Mouse (Mus musculus): ENCODE results near the gene Cptp. TPM values are rescaled to one million over a fixed set of nuclear protein-coding genes. Genes with fewer than 3 reads are reported as not detected.

Cptp gene
- polyA plus RNA-seq, 1 experiment from 2014 or later = 18.6 TPM

Small RNA genes within 50 kb of the gene (microRNA-seq; reads per million reads assigned to microRNA genes)
- gene Gm22991 = not detected

Other genes with a start within 250 kb of the Cptp start
- 77.7 and 79.9 TPM in 2 replicates for gene Cdk11b, start 244.6 kb downstream of the Cptp start, polyA plus RNA-seq (2016; fragmentation: Nextera tagmentation; extraction: Ambion mirVana)
- gene Gm10563, start 224.0 kb downstream of the Cptp start, polyA plus RNA-seq (2016; fragmentation: Nextera tagmentation; extraction: Ambion mirVana) = not detected in 2 replicates
- gene Mmp23, start 216.1 kb downstream of the Cptp start, polyA plus RNA-seq (2016; fragmentation: Nextera tagmentation; extraction: Ambion mirVana) = 5.8 and 7.4 TPM in 2 replicates
- gene Mib2, start 200.2 kb downstream of the Cptp start, polyA plus RNA-seq (2016; fragmentation: Nextera tagmentation; extraction: Ambion mirVana) = 19.3 and 20.0 TPM in 2 replicates
- gene Fndc10, start 175.1 kb downstream of the Cptp start, polyA plus RNA-seq (2016; fragmentation: Nextera tagmentation; extraction: Ambion mirVana) = 1.5 and 1.8 TPM in 2 replicates
- 158 and 167 TPM in 2 replicates for gene Ssu72, start 164.6 kb downstream of the Cptp start, polyA plus RNA-seq (2016; fragmentation: Nextera tagmentation; extraction: Ambion mirVana)
- 0.53 and 0.79 TPM in 2 replicates for gene Tmem240, start 134.6 kb downstream of the Cptp start, polyA plus RNA-seq (2016; fragmentation: Nextera tagmentation; extraction: Ambion mirVana)
- gene Atad3a, start 108.3 kb downstream of the Cptp start, polyA plus RNA-seq (2016; fragmentation: Nextera tagmentation; extraction: Ambion mirVana) = 132 and 137 TPM in 2 replicates
- 8.6 and 9.3 TPM in 2 replicates for gene Vwa1, start 94.7 kb downstream of the Cptp start, polyA plus RNA-seq (2016; fragmentation: Nextera tagmentation; extraction: Ambion mirVana)
- gene Tmem88b, start 83.6 kb downstream of the Cptp start, polyA plus RNA-seq (2016; fragmentation: Nextera tagmentation; extraction: Ambion mirVana) = 0.59 and 0.61 TPM in 2 replicates
- gene Ankrd65, start 79.0 kb downstream of the Cptp start, polyA plus RNA-seq (2016; fragmentation: Nextera tagmentation; extraction: Ambion mirVana) = 0.20 TPM in 1 of 2 replicates, not detected in the other
- gene Mrpl20, start 66.6 kb downstream of the Cptp start, polyA plus RNA-seq (2016; fragmentation: Nextera tagmentation; extraction: Ambion mirVana) = 254 and 259 TPM in 2 replicates
- 179 and 187 TPM in 2 replicates for gene Ccnl2, start 57.0 kb downstream of the Cptp start, polyA plus RNA-seq (2016; fragmentation: Nextera tagmentation; extraction: Ambion mirVana)
- gene Aurkaip1, start 38.2 kb downstream of the Cptp start, polyA plus RNA-seq (2016; fragmentation: Nextera tagmentation; extraction: Ambion mirVana) = 170 and 178 TPM in 2 replicates
- gene Mxra8, start 29.8 kb downstream of the Cptp start, polyA plus RNA-seq (2016; fragmentation: Nextera tagmentation; extraction: Ambion mirVana) = 43.6 and 43.9 TPM in 2 replicates
- gene Dvl1, start 22.0 kb downstream of the Cptp start, polyA plus RNA-seq (2016; fragmentation: Nextera tagmentation; extraction: Ambion mirVana) = 4.3 and 5.0 TPM in 2 replicates
- gene Tas1r3, start 6.1 kb downstream of the Cptp start, polyA plus RNA-seq (2016; fragmentation: Nextera tagmentation; extraction: Ambion mirVana) = 0.29 and 0.43 TPM in 2 replicates
- gene Ints11, start 106 bp upstream of the Cptp start, polyA plus RNA-seq (2016; fragmentation: Nextera tagmentation; extraction: Ambion mirVana) = 97.9 and 109 TPM in 2 replicates
- gene Pusl1, start 22.3 kb upstream of the Cptp start, polyA plus RNA-seq (2016; fragmentation: Nextera tagmentation; extraction: Ambion mirVana) = 50.1 and 52.7 TPM in 2 replicates
- 24.1 and 28.0 TPM in 2 replicates for gene Acap3, start 22.4 kb upstream of the Cptp start, polyA plus RNA-seq (2016; fragmentation: Nextera tagmentation; extraction: Ambion mirVana)
- 146 and 151 TPM in 2 replicates for gene Ube2j2, start 74.4 kb upstream of the Cptp start, polyA plus RNA-seq (2016; fragmentation: Nextera tagmentation; extraction: Ambion mirVana)
- gene C1qtnf12, start 92.9 kb upstream of the Cptp start, polyA plus RNA-seq (2016; fragmentation: Nextera tagmentation; extraction: Ambion mirVana) = 22.7 and 23.6 TPM in 2 replicates
- 12.7 and 15.7 TPM in 2 replicates for gene B3galt6, start 123.2 kb upstream of the Cptp start, polyA plus RNA-seq (2016; fragmentation: Nextera tagmentation; extraction: Ambion mirVana)
- 132 and 138 TPM in 2 replicates for gene Sdf4, start 123.4 kb upstream of the Cptp start, polyA plus RNA-seq (2016; fragmentation: Nextera tagmentation; extraction: Ambion mirVana)
- 1.1 and 1.4 TPM in 2 replicates for gene Tnfrsf4, start 144.4 kb upstream of the Cptp start, polyA plus RNA-seq (2016; fragmentation: Nextera tagmentation; extraction: Ambion mirVana)
- gene Tnfrsf18, start 156.7 kb upstream of the Cptp start, polyA plus RNA-seq (2016; fragmentation: Nextera tagmentation; extraction: Ambion mirVana) = 1.2 and 1.4 TPM in 2 replicates
- 0.69 and 0.95 TPM in 2 replicates for gene Ttll10, start 190.0 kb upstream of the Cptp start, polyA plus RNA-seq (2016; fragmentation: Nextera tagmentation; extraction: Ambion mirVana)
- gene 9430015G10Rik, start 240.5 kb upstream of the Cptp start, polyA plus RNA-seq (2016; fragmentation: Nextera tagmentation; extraction: Ambion mirVana) = 73.9 and 76.9 TPM in 2 replicates

Measured in embryonic facial prominence, embryonic 10.5 days (tissue).